Mouse (Mus musculus) stomach, embryonic 15.5 days (tissue): ENCODE data around the gene Col11a2. TPM values are rescaled to one million over a fixed set of nuclear protein-coding genes. Genes with fewer than 3 reads are reported as not detected.
A peak's percentile ranks its signal among the peaks of the same experiment; 100 is the strongest.

Source experiments
- ATAC-seq: fragments of 200-750 bp; cut with Nextera tagmentation; 2 replicates; pipeline ENCODE4 v1.8.0; 2017; ENCODE audit warnings: low read depth, moderate number of reproducible peaks, moderate TSS enrichment; ENCODE audit not compliant: insufficient read depth, low FRiP score
- H3K27ac ChIP-seq: fragments of 300-500 bp; sonication (generic); 2 replicates; pipeline ENCODE4 v1.5.1; 2015; ENCODE audit warnings: mild to moderate bottlenecking, inconsistent platforms
- H3K27me3 ChIP-seq: fragments of 300-500 bp; sonication (generic); replicated peaks from 2 replicates; pipeline ENCODE4 v1.6.1; 2015; ENCODE audit warnings: inconsistent platforms
- H3K36me3 ChIP-seq: fragments of 300-500 bp; sonication (generic); 2 replicates; pipeline ENCODE4 v1.6.1; 2015; ENCODE audit warnings: inconsistent platforms
- H3K4me1 ChIP-seq: fragments of 300-500 bp; sonication (generic); 2 replicates; pipeline ENCODE4 v1.6.1; 2015; ENCODE audit warnings: inconsistent platforms
- H3K4me2 ChIP-seq: fragments of 300-500 bp; sonication (generic); 2 replicates; pipeline ENCODE4 v1.6.1; 2015; ENCODE audit warnings: mild to moderate bottlenecking, inconsistent platforms
- H3K4me3 ChIP-seq: fragments of 300-500 bp; sonication (generic); replicated peaks from 2 replicates; pipeline ENCODE4 v1.5.1; 2015; ENCODE audit warnings: inconsistent platforms
- H3K9ac ChIP-seq: fragments of 300-500 bp; sonication (generic); 2 replicates; pipeline ENCODE4 v1.6.1; 2015; ENCODE audit warnings: inconsistent platforms
- H3K9me3 ChIP-seq: fragments of 300-500 bp; sonication (generic); 2 replicates; pipeline ENCODE4 v1.6.1; 2016; ENCODE audit warnings: inconsistent platforms
- WGBS: fragments of 180-500 bp; shearing (Covaris S2); methylation state at CpG from one replicate; pipeline ENCODE4 v1.1.7; 2015; 5-methylcytosine and 5-hydroxymethylcytosine counted together
- microRNA counts: library from miRNA; unstranded; fragments of <30 nt; microRNA quantifications from one replicate; lab custom pipeline; 2016
- microRNA-seq: library from miRNA; unstranded; fragments of <30 nt; microRNA quantifications from one replicate; pipeline ENCODE4, GENCODE M21; 2016
- polyA plus RNA-seq: library from polyadenylated mRNA; unstranded; fragments of >200 nt; fragmentation: Nextera tagmentation; extraction: Ambion mirVana; gene quantifications from 2 replicates; pipeline ENCODE4 v1.2.1, GENCODE M21; 2015

Col11a2 gene
- polyA plus RNA-seq, 1 experiment from 2014 or later = 1.3 TPM

GRCm38 (mm10) chr17:34110309-34110708 is 71.1 kb downstream of the Col11a2 start:
- Histone ChIP-seq H3K4me2 (no peak overlapping the region), H3K27ac (peak overlapping the region; percentile 21; the same call in 1 of the 2 replicates), H3K4me3 (no peak overlapping the region), H3K9ac (no peak overlapping the region), H3K27me3 (no peaks in the 10 kb centered on the region), H3K4me1 (peaks cover 10% of the 10 kb centered on the region), H3K9me3 (no peaks in the 10 kb centered on the region), H3K36me3 (peaks cover 54% of the 10 kb centered on the region)
- no peak for ATAC-seq
- 62% methylated on average over 8 of the region's 8 CpGs for WGBS

- no peak for ATAC-seq
- Histone ChIP-seq H3K4me3 (no peak overlapping the region), H3K4me1 (peaks cover 27% of the 10 kb centered on the region), H3K9ac (no peak overlapping the region), H3K27ac (no peak overlapping the region), H3K9me3 (no peaks in the 10 kb centered on the region), H3K4me2 (no peak overlapping the region), H3K27me3 (no peaks in the 10 kb centered on the region), H3K36me3 (peaks cover 74% of the 10 kb centered on the region)
- 89% methylated on average over 7 of the region's 7 CpGs for WGBS
Observed at GRCm38 (mm10) chr17:34114114-34114513, 74.9 kb downstream of the Col11a2 start.

MicroRNA genes within 50 kb of the gene (microRNA counts, 519-probe panel; counts per million panel counts)
- microRNA mmu-miR-219 (lab: Ali Mortazavi, UCI) = 1,208 counts per million, percentile 4 among the panel's probes with 10 or more counts

Small RNAs within 50 kb of the gene (microRNA-seq; reads per million reads assigned to microRNA genes)
- 1.2 reads per million for gene Mir219a-1
- not detected for gene Mir219c

Other genes starting within 250 kb of the Col11a2 start
- gene Kank3, start 228.9 kb upstream of the Col11a2 start, polyA plus RNA-seq = 31.4 and 31.5 TPM in 2 replicates
- 888 and 917 TPM in 2 replicates for gene Rps28, start 214.9 kb upstream of the Col11a2 start, polyA plus RNA-seq
- gene Ndufa7, start 214.9 kb upstream of the Col11a2 start, polyA plus RNA-seq = 459 and 493 TPM in 2 replicates
- gene Cd320, start 196.3 kb upstream of the Col11a2 start, polyA plus RNA-seq = 59.1 and 62.6 TPM in 2 replicates
- gene Gm7029, start 165.6 kb upstream of the Col11a2 start, polyA plus RNA-seq = not detected in 2 replicates
- gene Kifc1, start 148.8 kb upstream of the Col11a2 start, polyA plus RNA-seq = 7.7 and 7.9 TPM in 2 replicates
- gene Platr17, start 134.3 kb upstream of the Col11a2 start, polyA plus RNA-seq = 0.95 and 1.1 TPM in 2 replicates
- gene Daxx, start 130.0 kb upstream of the Col11a2 start, polyA plus RNA-seq = 39.1 and 41.5 TPM in 2 replicates
- 47.3 and 50.1 TPM in 2 replicates for gene Tapbp, start 123.5 kb upstream of the Col11a2 start, polyA plus RNA-seq
- gene Zbtb22, start 123.5 kb upstream of the Col11a2 start, polyA plus RNA-seq = 15.4 and 16.6 TPM in 2 replicates
- gene Rgl2, start 109.9 kb upstream of the Col11a2 start, polyA plus RNA-seq = 38.5 and 43.6 TPM in 2 replicates
- gene Pfdn6, start 99.1 kb upstream of the Col11a2 start, polyA plus RNA-seq = 155 and 159 TPM in 2 replicates
- gene Wdr46, start 98.8 kb upstream of the Col11a2 start, polyA plus RNA-seq = 36.1 and 40.6 TPM in 2 replicates
- 7.5 and 8.2 TPM in 2 replicates for gene B3galt4, start 87.9 kb upstream of the Col11a2 start, polyA plus RNA-seq
- 42.4 and 49.2 TPM in 2 replicates for gene Vps52, start 83.6 kb upstream of the Col11a2 start, polyA plus RNA-seq
- 1,803 TPM in 2 replicates for gene Rps18, start 83.4 kb upstream of the Col11a2 start, polyA plus RNA-seq
- 112 and 124 TPM in 2 replicates for gene H2-K1, start 39.1 kb upstream of the Col11a2 start, polyA plus RNA-seq
- 19.3 and 21.0 TPM in 2 replicates for gene Ring1, start 14.8 kb upstream of the Col11a2 start, polyA plus RNA-seq
- 50.8 and 58.4 TPM in 2 replicates for gene H2-Ke6, start 11.4 kb upstream of the Col11a2 start, polyA plus RNA-seq
- gene Slc39a7, start 7.8 kb upstream of the Col11a2 start, polyA plus RNA-seq = 169 and 199 TPM in 2 replicates
- gene Rxrb, start 7.6 kb upstream of the Col11a2 start, polyA plus RNA-seq = 43.6 and 45.0 TPM in 2 replicates
- gene H2-Oa, start 52.9 kb downstream of the Col11a2 start, polyA plus RNA-seq = 0.79 and 1.2 TPM in 2 replicates
- gene H2-DMa, start 80.1 kb downstream of the Col11a2 start, polyA plus RNA-seq = 10.8 and 12.1 TPM in 2 replicates
- 98.3 and 107 TPM in 2 replicates for gene Brd2, start 83.2 kb downstream of the Col11a2 start, polyA plus RNA-seq
- gene H2-DMb2, start 103.9 kb downstream of the Col11a2 start, polyA plus RNA-seq = 0.58 and 0.87 TPM in 2 replicates
- 2.2 and 2.8 TPM in 2 replicates for gene H2-DMb1, start 113.6 kb downstream of the Col11a2 start, polyA plus RNA-seq
- 7.5 and 7.7 TPM in 2 replicates for gene Tap1, start 148.1 kb downstream of the Col11a2 start, polyA plus RNA-seq
- gene Psmb9, start 148.3 kb downstream of the Col11a2 start, polyA plus RNA-seq = 7.9 and 8.1 TPM in 2 replicates
- gene Psmb8, start 158.3 kb downstream of the Col11a2 start, polyA plus RNA-seq = 12.1 and 14.6 TPM in 2 replicates
- 5.5 and 7.0 TPM in 2 replicates for gene Tap2, start 164.1 kb downstream of the Col11a2 start, polyA plus RNA-seq
- gene H2-Ob, start 199.5 kb downstream of the Col11a2 start, polyA plus RNA-seq = 0.17 and 0.18 TPM in 2 replicates
- 13.3 and 18.1 TPM in 2 replicates for gene H2-Ab1, start 218.3 kb downstream of the Col11a2 start, polyA plus RNA-seq
- gene H2-Aa, start 248.4 kb downstream of the Col11a2 start, polyA plus RNA-seq = 4.9 and 5.7 TPM in 2 replicates